Mouse (Mus musculus): ENCODE data around the gene Btbd9.

DNA sequence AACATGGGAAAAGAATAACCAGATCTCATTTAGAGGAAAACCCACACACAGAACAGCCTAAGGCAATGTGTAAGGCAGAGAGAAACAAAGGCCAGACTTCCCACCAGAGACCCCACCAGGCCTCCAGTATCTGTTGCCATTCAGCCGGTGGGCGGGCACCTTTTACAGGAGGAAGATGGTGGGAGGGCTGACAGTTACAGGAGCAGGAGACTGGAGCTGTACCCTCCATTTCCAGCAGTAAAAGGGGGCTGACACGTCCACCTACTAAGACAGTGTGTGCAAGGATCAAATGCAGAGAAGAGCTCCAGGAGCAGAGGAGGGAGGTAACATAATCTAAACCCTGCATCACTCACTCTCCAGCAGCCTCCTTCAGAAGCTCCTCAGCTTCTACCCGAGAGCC, 123.0 kb downstream of the Btbd9 start:
- TF ChIP-seq CTCF (IDR thresholded peaks at IDR 0.05; ENCODE audit: low read depth) (no peak), EP300 (IDR thresholded peaks at IDR 0.05; ENCODE audit: low read depth) (no peak)

Data from heart, postnatal 0 days (tissue).